Mouse (Mus musculus) hindbrain, embryonic 14.5 days (tissue): Measurements from ENCODE around the gene Thada. TPM values are rescaled to one million over a fixed set of nuclear protein-coding genes. Genes with fewer than 3 reads are reported as not detected.

Experiments
- ATAC-seq: fragments of 200-750 bp; cut with Nextera tagmentation; 2 replicates; pipeline ENCODE4 v1.8.0; 2017; ENCODE audit warnings: moderate number of reproducible peaks, mild to moderate bottlenecking, moderate TSS enrichment, moderate library complexity; ENCODE audit not compliant: low FRiP score
- DNase-seq: peaks from one replicate; pipeline ENCODE4 v3.0.0-alpha.2; 2015; ENCODE audit warnings: low spot score
- H3K27ac ChIP-seq: fragments of 300-500 bp; sonication (generic); 2 replicates; pipeline ENCODE4 v1.5.1; 2014; ENCODE audit warnings: mild to moderate bottlenecking, moderate library complexity
- H3K27me3 ChIP-seq: fragments of 300-500 bp; sonication (generic); 2 replicates; pipeline ENCODE4 v1.6.1; 2014; ENCODE audit warnings: mild to moderate bottlenecking, low read length, mixed read lengths; ENCODE audit not compliant: control insufficient read depth, insufficient read depth
- H3K36me3 ChIP-seq: fragments of 300-500 bp; sonication (generic); replicated peaks from 2 replicates; pipeline ENCODE4 v1.6.1; 2014; ENCODE audit not compliant: control insufficient read depth, insufficient read depth
- H3K4me1 ChIP-seq: fragments of 300-500 bp; sonication (generic); replicated peaks from 2 replicates; pipeline ENCODE4 v1.6.1; 2014; ENCODE audit warnings: antibody characterized with exemption, low read length, mixed read lengths; ENCODE audit not compliant: control insufficient read depth, insufficient read depth
- H3K4me2 ChIP-seq: fragments of 300-500 bp; sonication (generic); replicated peaks from 2 replicates; pipeline ENCODE4 v1.6.1; 2014; ENCODE audit warnings: mild to moderate bottlenecking, moderate library complexity
- H3K4me3 ChIP-seq: fragments of 300-500 bp; sonication (generic); replicated peaks from 2 replicates; pipeline ENCODE4 v1.5.1; 2014; ENCODE audit warnings: mild to moderate bottlenecking, low read length
- H3K9ac ChIP-seq: fragments of 300-500 bp; sonication (generic); 2 replicates; pipeline ENCODE4 v1.6.1; 2014
- H3K9me3 ChIP-seq: fragments of 300-500 bp; sonication (generic); 2 replicates; pipeline ENCODE4 v1.6.1; 2016; ENCODE audit warnings: low read length; ENCODE audit not compliant: control insufficient read depth
- WGBS: fragments of 180-500 bp; shearing (Covaris S2); extraction: QIAGEN DNeasy Blood & Tissue Kit; methylation state at CpG from one replicate; pipeline ENCODE4 v1.1.7; 2014; 5-methylcytosine and 5-hydroxymethylcytosine counted together
- polyA plus RNA-seq: library from polyadenylated mRNA; unstranded; fragments of >200 nt; fragmentation: Nextera tagmentation; extraction: Ambion mirVana; gene quantifications from 2 replicates; pipeline ENCODE4 v1.2.1, GENCODE M21; 2014

Thada gene
- polyA plus RNA-seq, 1 experiment from 2014 or later: 9.0 TPM

- H3K4me2 ChIP-seq: no peak overlapping the region
- no peak overlapping the region for H3K27ac ChIP-seq
- H3K4me3 ChIP-seq: no peak overlapping the region
- WGBS: 39% methylated on average over 15 of the region's 15 CpGs
- no peaks in the 10 kb centered on the region for H3K36me3 ChIP-seq
- H3K27me3 ChIP-seq: no peaks in the 10 kb centered on the region
- H3K4me1 ChIP-seq: 0 out of 2 replicates have a peak, but pooled peaks cover 5% of the 10 kb centered on the region
- DNase-seq (peak; percentile 55), ATAC-seq (no peak)
- H3K9me3 ChIP-seq: no peaks in the 10 kb centered on the region
- H3K9ac ChIP-seq: no peak overlapping the region
Observed at GRCm38 (mm10) chr17:84480464-84481355, 14.7 kb upstream of the Thada start.

GRCm38 (mm10) chr17:84478276-84478675, 12.3 kb upstream of the Thada start:
- DNase-seq (no peak), ATAC-seq (no peak)
- H3K4me1 ChIP-seq: 0 out of 2 replicates have a peak, but pooled peaks cover 5% of the 10 kb centered on the region
- H3K36me3 ChIP-seq: no peaks in the 10 kb centered on the region
- no peaks in the 10 kb centered on the region for H3K9me3 ChIP-seq
- no peak overlapping the region for H3K9ac ChIP-seq
- H3K4me3 ChIP-seq: no peak overlapping the region
- 78% methylated on average over 4 of the region's 4 CpGs for WGBS
- H3K4me2 ChIP-seq: no peak overlapping the region
- H3K27ac ChIP-seq: no peak overlapping the region
- H3K27me3 ChIP-seq: no peaks in the 10 kb centered on the region

GRCm38 (mm10) chr17:84477176-84477575, 11.2 kb upstream of the Thada start:
- ATAC-seq: no peak

GRCm38 (mm10) chr17:84474312-84474711, 8.3 kb upstream of the Thada start:
- H3K36me3 ChIP-seq: no peaks in the 10 kb centered on the region
- no peak overlapping the region for H3K27ac ChIP-seq
- H3K4me3 ChIP-seq: no peak overlapping the region
- DNase-seq (peak; percentile 73), ATAC-seq (no peak)
- no peak overlapping the region for H3K9ac ChIP-seq
- no peaks in the 10 kb centered on the region for H3K27me3 ChIP-seq
- H3K4me2 ChIP-seq: no peak overlapping the region
- WGBS: 63% methylated on average over 4 of the region's 4 CpGs
- no peaks in the 10 kb centered on the region for H3K9me3 ChIP-seq
- H3K4me1 ChIP-seq: no peaks in the 10 kb centered on the region

More at GRCm38 (mm10) chr17:84477176-84477575, 11.2 kb upstream of the Thada start:
- Histone ChIP-seq H3K36me3 (no peaks in the 10 kb centered on the region), H3K4me2 (no peak overlapping the region), H3K27me3 (no peaks in the 10 kb centered on the region), H3K9ac (no peak overlapping the region), H3K4me3 (no peak overlapping the region), H3K9me3 (no peaks in the 10 kb centered on the region), H3K27ac (no peak overlapping the region), H3K4me1 (0 out of 2 replicates have a peak, but pooled peaks cover 5% of the 10 kb centered on the region)
- DNase-seq: no peak
- 84% methylated on average over 5 of the region's 5 CpGs for WGBS

GRCm38 (mm10) chr17:84435012-84435411, 31.0 kb downstream of the Thada start:
- Histone ChIP-seq H3K4me3 (no peak overlapping the region), H3K27me3 (no peaks in the 10 kb centered on the region), H3K9me3 (no peaks in the 10 kb centered on the region), H3K36me3 (peaks cover 83% of the 10 kb centered on the region), H3K4me1 (no peaks in the 10 kb centered on the region), H3K4me2 (no peak overlapping the region), H3K27ac (no peak overlapping the region), H3K9ac (no peak overlapping the region)
- DNase-seq (no peak), ATAC-seq (no peak)
- WGBS: 96% methylated on average over 4 of the region's 4 CpGs

GRCm38 (mm10) chr17:84434233-84434632, 31.8 kb downstream of the Thada start:
- ATAC-seq (no peak), DNase-seq (no peak)
- Histone ChIP-seq H3K4me2 (no peak overlapping the region), H3K4me3 (no peak overlapping the region), H3K9ac (no peak overlapping the region), H3K4me1 (no peaks in the 10 kb centered on the region), H3K36me3 (peaks cover 85% of the 10 kb centered on the region), H3K27ac (no peak overlapping the region), H3K27me3 (no peaks in the 10 kb centered on the region), H3K9me3 (no peaks in the 10 kb centered on the region)

GRCm38 (mm10) chr17:84431991-84432390, 34.0 kb downstream of the Thada start:
- Histone ChIP-seq H3K4me3 (no peak overlapping the region), H3K9me3 (no peaks in the 10 kb centered on the region), H3K27me3 (no peaks in the 10 kb centered on the region), H3K27ac (no peak overlapping the region), H3K36me3 (peaks cover 82% of the 10 kb centered on the region), H3K4me1 (no peaks in the 10 kb centered on the region), H3K4me2 (no peak overlapping the region), H3K9ac (no peak overlapping the region)
- ATAC-seq (no peak), DNase-seq (no peak)
- 84% methylated on average over 5 of the region's 5 CpGs for WGBS

- Histone ChIP-seq H3K4me1 (no peaks in the 10 kb centered on the region), H3K36me3 (peaks cover 74% of the 10 kb centered on the region), H3K4me3 (no peak overlapping the region), H3K9me3 (no peaks in the 10 kb centered on the region), H3K27me3 (no peaks in the 10 kb centered on the region), H3K27ac (no peak overlapping the region), H3K9ac (no peak overlapping the region), H3K4me2 (no peak overlapping the region)
- no peak for ATAC-seq
- WGBS: 88% methylated on average over 1 of the region's 1 CpGs
- DNase-seq: no peak
Observed at GRCm38 (mm10) chr17:84424258-84424657, 41.7 kb downstream of the Thada start.

- no peak for DNase-seq
- WGBS: 87% methylated on average over 8 of the region's 8 CpGs
- no peak overlapping the region for H3K4me3 ChIP-seq
Observed at GRCm38 (mm10) chr17:84422916-84423315, 43.1 kb downstream of the Thada start.

More at GRCm38 (mm10) chr17:84422916-84423315, 43.1 kb downstream of the Thada start:
- Histone ChIP-seq H3K9me3 (no peaks in the 10 kb centered on the region), H3K4me2 (no peak overlapping the region), H3K36me3 (peaks cover 60% of the 10 kb centered on the region), H3K4me1 (no peaks in the 10 kb centered on the region), H3K27ac (no peak overlapping the region), H3K27me3 (no peaks in the 10 kb centered on the region), H3K9ac (no peak overlapping the region)
- ATAC-seq: no peak
